Mouse (Mus musculus): Measurements from ENCODE around the gene Atp6v1e2.

- TF ChIP-seq EP300 (optimal IDR thresholded peaks at IDR 0.05) (no peak), CTCF (IDR thresholded peaks at IDR 0.05; ENCODE audit: low read depth) (no peak)
These were observed 9.0 kb downstream of the Atp6v1e2 start for GRCm38 (mm10) chr17:86938683-86939082.
